Mouse (Mus musculus) CH12.LX (cell line): Measurements from ENCODE around the gene Mrpl49. TPM values are rescaled to one million over a fixed set of nuclear protein-coding genes. Genes with fewer than 3 reads are reported as not detected.

Experiments
- DNase-seq: peaks from one replicate; pipeline ENCODE4 v3.0.0-alpha.2; 2013; ENCODE audit errors: extremely low read depth
- H3K27ac ChIP-seq: 2 replicates; pipeline ENCODE4 v1.5.1; 2012; ENCODE audit warnings: low read depth, mild to moderate bottlenecking, control low read depth, moderate library complexity; ENCODE audit not compliant: insufficient read depth
- H3K27me3 ChIP-seq: replicated peaks from 2 replicates; pipeline ENCODE3; 2012; ENCODE audit warnings: inconsistent platforms
- H3K36me3 ChIP-seq, 2 experiments: replicated peaks in 1 of 2; 2 replicates each; pipeline versions ENCODE3 to v1.6.1; 2012; ENCODE audit warnings: inconsistent platforms in 1 of 2, low read length in 1 of 2, mild to moderate bottlenecking in 1 of 2, mixed read lengths in 1 of 2, moderate library complexity in 1 of 2; ENCODE audit not compliant: control insufficient read depth in 1 of 2, insufficient read depth in 1 of 2
- H3K4me1 ChIP-seq, 2 experiments: 2 replicates each; pipeline ENCODE4 v1.6.1; 2012; ENCODE audit warnings: inconsistent platforms in 1 of 2, moderate library complexity in 1 of 2; ENCODE audit not compliant: insufficient read depth in 2 of 2, control insufficient read depth in 1 of 2
- H3K4me2 ChIP-seq: 2 replicates; pipeline ENCODE4 v1.6.1; 2012; ENCODE audit warnings: low read depth, mild to moderate bottlenecking, control low read depth; ENCODE audit not compliant: poor library complexity, insufficient read depth, severe bottlenecking
- H3K4me3 ChIP-seq, 3 experiments: fragments of 150-350 bp in 1 of 3; sonication (generic) in 1 of 3; replicated peaks in 1 of 3; 2 replicates each; pipeline versions ENCODE3 to v1.5.1; 2011 to 2012; ENCODE audit warnings: low read depth in 2 of 3, low read length in 2 of 3, mild to moderate bottlenecking in 2 of 3, moderate library complexity in 2 of 3, control low read depth in 1 of 3, improper control_type of control experiment in 1 of 3, inconsistent platforms in 1 of 3, mixed read lengths in 1 of 3; ENCODE audit not compliant: poor library complexity in 1 of 3
- H3K79me2 ChIP-seq: replicated peaks from 2 replicates; pipeline ENCODE4 v1.6.1; 2012; ENCODE audit warnings: mild to moderate bottlenecking, moderate library complexity; ENCODE audit not compliant: control insufficient read depth, poor library complexity, insufficient read depth, severe bottlenecking; ENCODE audit errors: extremely low read depth
- H3K9ac ChIP-seq: 2 replicates; pipeline ENCODE4 v1.6.1; 2012; ENCODE audit warnings: low read depth, mild to moderate bottlenecking, control low read depth, moderate library complexity; ENCODE audit not compliant: insufficient read depth
- H3K9me3 ChIP-seq: replicated peaks from 2 replicates; pipeline ENCODE3; 2012; ENCODE audit warnings: low read length, inconsistent platforms, mixed read lengths
- BHLHE40 ChIP-seq: IDR thresholded peaks from 2 replicates; pipeline ENCODE4 v1.6.1; 2011; ENCODE audit warnings: mild to moderate bottlenecking, low read depth, low read length, improper control_type of control experiment
- ELF1 ChIP-seq: IDR thresholded peaks from 2 replicates; pipeline ENCODE4 v1.6.1; 2014; ENCODE audit warnings: low read depth, mild to moderate bottlenecking, inconsistent platforms, low read length, improper control_type of control experiment
- ETS1 ChIP-seq: conservative IDR thresholded peaks from 2 replicates; pipeline ENCODE4 v1.6.1; 2012; ENCODE audit warnings: low read depth, mild to moderate bottlenecking, inconsistent platforms, low read length, improper control_type of control experiment, moderate library complexity
- JUND ChIP-seq: conservative IDR thresholded peaks from 2 replicates; pipeline ENCODE4 v1.6.1; 2011; ENCODE audit warnings: low read depth, low read length, improper control_type of control experiment
- MAX ChIP-seq: IDR thresholded peaks from 2 replicates; pipeline ENCODE4 v1.6.1; 2011; ENCODE audit warnings: low read length, improper control_type of control experiment
- MYC ChIP-seq: IDR thresholded peaks from 2 replicates; pipeline ENCODE4 v1.6.1; 2011; ENCODE audit warnings: low read depth, mild to moderate bottlenecking, improper control_type of control experiment, low read length
- NELFE ChIP-seq: IDR thresholded peaks from 2 replicates; pipeline ENCODE4 v1.6.1; 2011; ENCODE audit warnings: low read depth, low read length, improper control_type of control experiment
- POLR2A ChIP-seq: IDR thresholded peaks from 2 replicates; pipeline ENCODE4 v1.6.1; 2011; ENCODE audit warnings: low read depth, mild to moderate bottlenecking, improper control_type of control experiment, low read length
- POLR2AphosphoS2 ChIP-seq: IDR thresholded peaks from 2 replicates; pipeline ENCODE4 v1.6.1; 2011; ENCODE audit warnings: low read depth, low read length, improper control_type of control experiment
- TBP ChIP-seq: conservative IDR thresholded peaks from 2 replicates; pipeline ENCODE4 v1.6.1; 2011; ENCODE audit warnings: low read depth, low read length, improper control_type of control experiment
- TCF12 ChIP-seq: IDR thresholded peaks from 2 replicates; pipeline ENCODE4 v1.6.1; 2014; ENCODE audit warnings: low read depth, mild to moderate bottlenecking, inconsistent platforms, low read length, improper control_type of control experiment
- USF1 ChIP-seq: IDR thresholded peaks from 2 replicates; pipeline ENCODE4 v1.6.1; 2014; ENCODE audit warnings: low read depth, mild to moderate bottlenecking, inconsistent platforms, low read length, improper control_type of control experiment
- ZMIZ1 ChIP-seq: IDR thresholded peaks from 2 replicates; pipeline ENCODE4 v1.6.1; 2012; ENCODE audit warnings: low read depth, mild to moderate bottlenecking, inconsistent platforms, low read length, improper control_type of control experiment
- dilution Hi-C: fragments of 300-500 bp; cut with MboI; formaldehyde crosslinking; loops from 2 replicates; pipeline ENCODE4 v1.14.3; 2020; ENCODE audit warnings: low sequenced_read_pairs; ENCODE audit not compliant: extremely low pct_unique_long_range_greater_than_20kb, extremely low pct_ligation_motif_present
- in situ Hi-C: fragments of 300-500 bp; cut with MboI; formaldehyde crosslinking; loops from 3 replicates; pipeline ENCODE4 v1.14.3; 2019; ENCODE audit warnings: low sequenced_read_pairs, low pct_ligation_motif_present, low pct_unique_long_range_greater_than_20kb, mixed read lengths
- polyA plus RNA-seq: library from polyadenylated mRNA; unstranded; fragments of >175 nt; gene quantifications from 2 replicates; pipeline ENCODE4 v1.2.1, GENCODE M21; 2012; ENCODE audit warnings: low read depth; ENCODE audit not compliant: insufficient read length
- total RNA-seq, 2 experiments: library from RNA; depleted of rRNA; stranded (reverse); fragments of 300-350 nt in 1 of 2; fragments of >200 nt in 1 of 2; gene quantifications; 2 replicates each; pipeline ENCODE4 v1.2.3; 2012 to 2014

Gene Mrpl49
- total and polyA plus RNA-seq, 3 experiments = 37.4 to 66.6 (median 59.0) TPM

- Histone ChIP-seq H3K79me2 (peaks cover 22% of the 10 kb centered on the region), H3K9ac (peak overlapping the region; percentile 78), H3K9me3 (no peaks in the 10 kb centered on the region), H3K4me2 (peak overlapping the region; percentile 41), H3K4me1 (peaks cover 9 to 44% of the 10 kb centered on the region in 2 experiments), H3K4me3 (peak overlapping the region; percentile 94 to 98 (median 95)), H3K36me3 (peaks cover 13 to 29% of the 10 kb centered on the region in 2 experiments), H3K27me3 (no peaks in the 10 kb centered on the region), H3K27ac (no peak overlapping the region)
- in situ Hi-C loops = loop anchor here (10.0 kb wide), 1 partner anchor 98 kb away; the partner anchor contains the start of gene Pola2
- TF ChIP-seq POLR2AphosphoS2 (no peak), BHLHE40 (no peak), USF1 (no peak), TCF12 (no peak), ETS1 (no peak), TBP (no peak), MYC (no peak)
- dilution Hi-C loops = no loop called here
- DNase-seq = no peak
Measured at GRCm38 (mm10) chr19:6062418-6062817, 4.8 kb upstream of the Mrpl49 start.

- peak overlapping the region; percentile 94 to 98 (median 95) for H3K4me3 ChIP-seq
- DNase-seq = peak; percentile 78
- H3K79me2 ChIP-seq = peaks cover 28% of the 10 kb centered on the region
- dilution Hi-C loops (no loop called here), in situ Hi-C loops (loop anchor here (10.0 kb wide), 1 partner anchor 97 kb away; the partner anchor contains the start of gene Pola2)
- H3K4me2 ChIP-seq = peak overlapping the region; percentile 41
- peaks cover 13 to 29% of the 10 kb centered on the region in 2 experiments for H3K36me3 ChIP-seq
- peaks cover 8 to 39% of the 10 kb centered on the region in 2 experiments for H3K4me1 ChIP-seq
- peak overlapping the region; percentile 88 for H3K27ac ChIP-seq
- H3K9ac ChIP-seq = peak overlapping the region; percentile 78
- no peaks in the 10 kb centered on the region for H3K27me3 ChIP-seq
- TF ChIP-seq ZMIZ1 (no peak), TBP (peak; percentile 53; the same call in 1 of the 2 replicates), ELF1 (peak; percentile 85), NELFE (peak; percentile 50; the same call in 1 of the 2 replicates), JUND (no peak), MAX (no peak), POLR2A (peak; percentile 63)
- H3K9me3 ChIP-seq = no peaks in the 10 kb centered on the region
Measured at GRCm38 (mm10) chr19:6061641-6062302, 4.2 kb upstream of the Mrpl49 start.
